Mouse (Mus musculus): ENCODE data around the gene Thrb.

DNA sequence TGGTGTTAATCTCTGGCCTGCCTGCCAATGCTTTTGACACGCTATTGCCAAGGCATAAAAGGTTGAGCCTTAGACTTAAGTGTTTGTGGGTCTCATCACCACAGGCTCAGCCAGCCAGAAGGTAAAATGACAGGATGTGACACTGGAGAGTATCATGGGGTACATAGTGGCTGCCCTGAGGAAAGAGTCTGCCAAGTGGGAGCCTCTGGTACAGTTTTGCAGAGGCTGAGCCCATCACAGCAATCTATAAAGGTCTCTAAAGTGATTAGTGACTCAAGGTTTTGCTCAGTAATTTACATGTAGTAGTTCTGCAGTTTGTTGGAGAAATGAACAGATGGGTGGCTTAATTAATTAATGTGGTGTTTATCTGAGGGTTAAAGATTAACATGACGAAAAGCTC is 330.1 kb downstream of the Thrb start:
- TF ChIP-seq GATA1 (IDR thresholded peaks at IDR 0.05; ENCODE audit: borderline replicate concordance, low read length) (no peak), FLI1 (IDR thresholded peaks at IDR 0.05; ENCODE audit: low read length) (no peak)
